In genomic region chr17:10390232-10391172, GRCm38 (mm10) we compare ENCODE assay signal across 8 mouse cellular contexts.
DNase-seq lines count a peak whose midpoint lies in the region; ATAC-seq and TF ChIP-seq lines count a peak whose summit lies in the region.

No protein-coding gene starts in this region.

- H3K36me3 ChIP-seq in embryonic facial prominence, embryonic 15.5 days = no peaks in the 10 kb centered on the region
- H3K36me3 ChIP-seq in heart, embryonic 14.5 days (ENCODE audit: control insufficient read depth, insufficient read depth, low read length) = no peaks in the 10 kb centered on the region
- H3K36me3 ChIP-seq in kidney, postnatal 0 days (ENCODE audit: insufficient read depth, low read length) = no peaks in the 10 kb centered on the region
- H3K36me3 ChIP-seq in liver, embryonic 13.5 days = no peaks in the 10 kb centered on the region
- no peaks in the 10 kb centered on the region for H3K36me3 ChIP-seq in neural tube, embryonic 14.5 days (ENCODE audit: control insufficient read depth, insufficient read depth, low read length)

- H3K27me3 ChIP-seq in embryonic facial prominence, embryonic 15.5 days = no peaks in the 10 kb centered on the region
- no peaks in the 10 kb centered on the region for H3K27me3 ChIP-seq in heart, embryonic 14.5 days (ENCODE audit: control insufficient read depth, insufficient read depth, low read length)
- H3K27me3 ChIP-seq in kidney, postnatal 0 days (ENCODE audit: insufficient read depth, low read length) = no peaks in the 10 kb centered on the region
- H3K27me3 ChIP-seq in liver, embryonic 13.5 days = no peaks in the 10 kb centered on the region
- H3K27me3 ChIP-seq in neural tube, embryonic 14.5 days (ENCODE audit: control insufficient read depth, insufficient read depth, low read length) = no peaks in the 10 kb centered on the region

- H3K9me3 ChIP-seq in embryonic facial prominence, embryonic 15.5 days (replicated peaks) = no peaks in the 10 kb centered on the region
- no peaks in the 10 kb centered on the region for H3K9me3 ChIP-seq in heart, embryonic 14.5 days (ENCODE audit: control insufficient read depth, low read length)
- no peaks in the 10 kb centered on the region for H3K9me3 ChIP-seq in kidney, postnatal 0 days (replicated peaks; ENCODE audit: low read length)
- no peaks in the 10 kb centered on the region for H3K9me3 ChIP-seq in liver, embryonic 13.5 days (replicated peaks)
- no peaks in the 10 kb centered on the region for H3K9me3 ChIP-seq in neural tube, embryonic 14.5 days (ENCODE audit: control insufficient read depth, low read length)

- no peak overlapping the region for H3K4me2 ChIP-seq in embryonic facial prominence, embryonic 15.5 days (replicated peaks)
- peak overlapping the region; percentile 55 for H3K4me2 ChIP-seq in heart, embryonic 14.5 days (ENCODE audit: low read length)
- H3K4me2 ChIP-seq in kidney, postnatal 0 days (ENCODE audit: low read length) = no peak overlapping the region
- no peak overlapping the region for H3K4me2 ChIP-seq in liver, embryonic 13.5 days
- H3K4me2 ChIP-seq in neural tube, embryonic 14.5 days (ENCODE audit: low read depth, low read length) = no peak overlapping the region

- H3K4me1 ChIP-seq in embryonic facial prominence, embryonic 15.5 days = peaks cover 10% of the 10 kb centered on the region
- peaks cover 46 to 58% of the 10 kb centered on the region in 2 experiments for H3K4me1 ChIP-seq in heart, embryonic 14.5 days (ENCODE audit: control insufficient read depth in 2 of 2, insufficient read depth in 2 of 2, low read length in 2 of 2)
- no peaks in the 10 kb centered on the region for H3K4me1 ChIP-seq in kidney, postnatal 0 days (replicated peaks; ENCODE audit: insufficient read depth, low read length)
- H3K4me1 ChIP-seq in liver, embryonic 13.5 days (replicated peaks) = no peaks in the 10 kb centered on the region
- H3K4me1 ChIP-seq in neural tube, embryonic 14.5 days (ENCODE audit: control insufficient read depth, insufficient read depth, low read length) = no peaks in the 10 kb centered on the region

- H3K9ac ChIP-seq in embryonic facial prominence, embryonic 15.5 days = no peak overlapping the region
- H3K9ac ChIP-seq in heart, embryonic 14.5 days (ENCODE audit: low read length) = peak overlapping the region; percentile 65
- no peak overlapping the region for H3K9ac ChIP-seq in kidney, postnatal 0 days (ENCODE audit: low read depth, low read length)
- H3K9ac ChIP-seq in liver, embryonic 13.5 days = no peak overlapping the region
- H3K9ac ChIP-seq in neural tube, embryonic 14.5 days (replicated peaks; ENCODE audit: low read depth, low read length) = no peak overlapping the region

- ATAC-seq in frontal cortex, adult (ENCODE audit: low TSS enrichment) = peak; percentile 87
- peak; percentile 70 for ATAC-seq in embryonic facial prominence, embryonic 15.5 days (ENCODE audit: insufficient number of reproducible peaks, low FRiP score, low TSS enrichment, low read depth)
- peak; percentile 88 for ATAC-seq in heart, embryonic 14.5 days (ENCODE audit: insufficient number of reproducible peaks, insufficient read depth, low FRiP score, low read depth)
- peak; percentile 86 for ATAC-seq in kidney, postnatal 0 days (replicated peaks; ENCODE audit: low FRiP score, low read depth)
- ATAC-seq in liver, embryonic 13.5 days (ENCODE audit: low read depth) = peak; percentile 69
- ATAC-seq in neural tube, embryonic 14.5 days (ENCODE audit: low read depth) = 0 out of 2 replicates have a peak, but pooled peaks have one; percentile 31

- 32% methylated on average over 19 of the region's 19 CpGs for WGBS in embryonic facial prominence, embryonic 15.5 days
- WGBS in heart, embryonic 14.5 days = 9% methylated on average over 19 of the region's 19 CpGs
- 28% methylated on average over 19 of the region's 19 CpGs for WGBS in kidney, postnatal 0 days
- WGBS in liver, embryonic 13.5 days (ENCODE audit: insufficient replicate concordance) = 31% methylated on average over 19 of the region's 19 CpGs
- 56% methylated on average over 19 of the region's 19 CpGs for WGBS in neural tube, embryonic 14.5 days

- no peak overlapping the region for H3K4me3 ChIP-seq in embryonic facial prominence, embryonic 15.5 days (replicated peaks)
- no peak overlapping the region; a peak in 1 of 4 replicates for H3K4me3 ChIP-seq in heart, embryonic 14.5 days (ENCODE audit: control insufficient read depth in 1 of 2, insufficient read depth in 1 of 2, low read depth in 1 of 2, low read length in 2 of 2)
- H3K4me3 ChIP-seq in kidney, postnatal 0 days (replicated peaks; ENCODE audit: low read depth, low read length) = no peak overlapping the region
- H3K4me3 ChIP-seq in liver, embryonic 13.5 days (replicated peaks) = no peak overlapping the region
- no peak overlapping the region for H3K4me3 ChIP-seq in neural tube, embryonic 14.5 days (ENCODE audit: low read depth, low read length)

- no peak for DNase-seq in frontal cortex, postnatal 25 days (ENCODE audit: low spot score in 2 of 2)
- peak; percentile 87 for DNase-seq in kidney, postnatal 0 days (ENCODE audit: low spot score)
- no peak for DNase-seq in liver, embryonic 13.5 days
- DNase-seq in spleen, adult 12 weeks (ENCODE audit: low spot score) = no peak

- peak overlapping the region; percentile 78 for H3K27ac ChIP-seq in embryonic facial prominence, embryonic 15.5 days (replicated peaks)
- H3K27ac ChIP-seq in heart, embryonic 14.5 days (replicated peaks in 1 of 2; ENCODE audit: control insufficient read depth in 1 of 2, insufficient read depth in 1 of 2, low read depth in 2 of 2, low read length in 2 of 2) = peak overlapping the region; percentile 99
- peak overlapping the region; percentile 78 for H3K27ac ChIP-seq in kidney, postnatal 0 days
- H3K27ac ChIP-seq in liver, embryonic 13.5 days = no peak overlapping the region
- H3K27ac ChIP-seq in neural tube, embryonic 14.5 days (ENCODE audit: low read depth, low read length) = peak overlapping the region; percentile 45

- TF ChIP-seq CTCF in kidney, postnatal 0 days (IDR thresholded peaks at IDR 0.05; ENCODE audit: low read depth) = no peak

Comparison
In these comparisons a context has a peak if more than half of its experiments do, and no peak if none do; other contexts are left out.
1. ATAC-seq: peak in every context shown above with its lines; median percentile 88 in heart, embryonic 14.5 days; 87 in frontal cortex, adult; 86 in kidney, postnatal 0 days; 70 in embryonic facial prominence, embryonic 15.5 days; 69 in liver, embryonic 13.5 days; 31 in neural tube, embryonic 14.5 days.